Mouse (Mus musculus): ENCODE data around the gene 2410141K09Rik. TPM values are rescaled to one million over a fixed set of nuclear protein-coding genes. Genes with fewer than 3 reads are reported as not detected.

Gene 2410141K09Rik
- not detected in 4 replicates for total RNA-seq (2023)

GRCm38 (mm10) chr13:66441018-66441417, at the start of gene 2410141K09Rik:
TSS of gene 2410141K09Rik (minus strand) at chr13:66441118.

Other genes with a start within 250 kb of the 2410141K09Rik start
- not detected in 4 replicates for gene Gm10772, start 213.5 kb downstream of the 2410141K09Rik start, total RNA-seq (2023)

Data from B cell, adult 62 days (primary cell).